Mouse (Mus musculus): ENCODE measurements around the gene Prpf8.

DNA sequence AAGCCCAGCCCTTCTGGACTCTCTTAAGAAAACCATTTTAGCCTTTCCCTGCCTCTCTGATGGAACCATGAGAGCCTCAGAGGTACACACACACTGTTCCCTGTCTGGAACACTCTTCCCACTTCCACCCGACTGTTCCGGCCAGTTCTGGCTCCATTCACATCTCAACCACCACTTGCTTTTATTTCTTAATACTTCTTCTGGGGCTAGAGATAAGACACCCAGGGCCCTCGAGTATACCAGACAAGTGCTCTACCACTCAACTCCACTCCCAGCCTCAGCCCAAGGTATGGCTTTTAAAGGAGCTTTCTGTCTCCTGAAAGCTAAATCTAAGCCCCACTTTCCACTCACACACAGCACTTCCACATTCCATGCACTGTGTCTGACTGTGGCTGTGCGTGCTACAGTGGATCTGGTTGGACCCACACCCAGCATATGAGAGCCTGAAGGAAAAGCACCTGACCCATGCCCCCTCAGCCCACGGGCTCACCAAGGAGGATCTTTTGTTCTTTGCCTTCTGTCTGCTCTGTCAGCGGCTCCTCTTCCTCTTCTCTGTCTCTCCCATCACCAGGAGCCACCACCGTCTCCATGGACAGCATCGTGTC lies 36.2 kb upstream of the Prpf8 start:
- TF ChIP-seq CTCF (IDR thresholded peaks at IDR 0.05; ENCODE audit: control insufficient read depth, insufficient read depth, insufficient read length) (no peak), MAX (IDR thresholded peaks at IDR 0.05) (no peak), MYOD1 (IDR thresholded peaks at IDR 0.05; ENCODE audit: control insufficient read depth, insufficient read length, low read depth) (no peak), USF1 (IDR thresholded peaks at IDR 0.05; ENCODE audit: low read depth) (no peak), MYOG (IDR thresholded peaks at IDR 0.05; ENCODE audit: control insufficient read depth, extremely low read depth, insufficient read length) (no peak), CEBPB (IDR thresholded peaks at IDR 0.05; ENCODE audit: low read depth) (no peak)

Data from C2C12 (cell line).